Comparison of ENCODE assay signal across 13 mouse cellular contexts in genomic region chr8:123135806-123136205, GRCm38 (mm10). TPM values are rescaled to one million over a fixed set of nuclear protein-coding genes. Genes with fewer than 3 reads are reported as not detected.
A peak's percentile ranks its signal among the peaks of the same experiment; 100 is the strongest.
DNase-seq lines count a peak whose midpoint lies in the region; ATAC-seq lines count a peak whose summit lies in the region.
"Had no signal": no experiment of that assay in that cellular context is flagged by ENCODE, and none has a peak within 500 bp of the region (broad histone marks: within the 10 kb centered on the region; RNA-seq: fewer than 3 reads in every experiment).

No protein-coding gene starts in this region.

- H3K4me2 ChIP-seq in heart, embryonic 12.5 days, result no peak overlapping the region
- 0 out of 2 replicates have a peak overlapping the region, but pooled peaks have one; percentile 7 for H3K4me2 ChIP-seq in embryonic facial prominence, embryonic 14.5 days (ENCODE audit: low read depth, low read length)
- H3K4me2 ChIP-seq in hindbrain, embryonic 12.5 days (replicated peaks), result 0 out of 2 replicates have a peak overlapping the region, but pooled peaks have one; percentile 11
- peak overlapping the region; percentile 38 for H3K4me2 ChIP-seq in midbrain, embryonic 16.5 days (ENCODE audit: low read length)
- H3K4me2 ChIP-seq: limb, embryonic 13.5 days had no signal

- no peak overlapping the region for H3K4me3 ChIP-seq in heart, embryonic 12.5 days
- H3K4me3 ChIP-seq in embryonic facial prominence, embryonic 14.5 days (ENCODE audit: low read depth, low read length), result no peak overlapping the region
- no peak overlapping the region for H3K4me3 ChIP-seq in hindbrain, embryonic 12.5 days
- 0 out of 2 replicates have a peak overlapping the region, but pooled peaks have one; percentile 4 for H3K4me3 ChIP-seq in midbrain, embryonic 16.5 days (ENCODE audit: low read depth, low read length)
- H3K4me3 ChIP-seq: heart, embryonic 10.5 days; limb, embryonic 13.5 days had no signal

- no peak for ATAC-seq in heart, embryonic 12.5 days (ENCODE audit: insufficient number of reproducible peaks, low FRiP score)
- ATAC-seq in embryonic facial prominence, embryonic 14.5 days (ENCODE audit: low read depth), result no peak
- ATAC-seq in hindbrain, embryonic 12.5 days (ENCODE audit: low FRiP score), result peak; percentile 3; the same call in 1 of the 2 replicates
- ATAC-seq in midbrain, embryonic 16.5 days, result peak; percentile 34
- ATAC-seq: activated CD4-positive, CD25-positive, alpha-beta regulatory T cell, adult 4 months; lung, postnatal 0 days had no signal

- no peak for DNase-seq in heart, postnatal 4 days
- DNase-seq in embryonic facial prominence, embryonic 14.5 days (ENCODE audit: low spot score), result no peak
- no peak for DNase-seq in left cerebral cortex, postnatal 36 days (ENCODE audit: low spot score in 2 of 2)
- DNase-seq in adrenal gland, postnatal 14 days, result no peak
- no peak for DNase-seq in urinary bladder, postnatal 10 days (ENCODE audit: low spot score)

- H3K27ac ChIP-seq in heart, embryonic 12.5 days (ENCODE audit: poor library complexity, severe bottlenecking), result no peak overlapping the region
- H3K27ac ChIP-seq in embryonic facial prominence, embryonic 14.5 days (replicated peaks; ENCODE audit: low read depth, low read length), result no peak overlapping the region; the same call in 1 of the 2 replicates
- H3K27ac ChIP-seq in hindbrain, embryonic 12.5 days, result peak overlapping the region; percentile 53
- peak overlapping the region; percentile 86 for H3K27ac ChIP-seq in midbrain, embryonic 16.5 days (ENCODE audit: low read length)

- H3K9me3 ChIP-seq in heart, embryonic 12.5 days (replicated peaks), result peaks cover 3% of the 10 kb centered on the region; the same call in 1 of the 2 replicates
- peaks cover 3% of the 10 kb centered on the region; the same call in 1 of the 2 replicates for H3K9me3 ChIP-seq in embryonic facial prominence, embryonic 14.5 days (ENCODE audit: control insufficient read depth, low read length)
- no peaks in the 10 kb centered on the region for H3K9me3 ChIP-seq in hindbrain, embryonic 12.5 days (replicated peaks)
- H3K9me3 ChIP-seq in midbrain, embryonic 16.5 days (replicated peaks; ENCODE audit: control insufficient read depth, low read length, poor library complexity, severe bottlenecking), result no peaks in the 10 kb centered on the region
- H3K9me3 ChIP-seq: heart, embryonic 10.5 days had no signal

- H3K9ac ChIP-seq in heart, embryonic 12.5 days, result 0 out of 2 replicates have a peak overlapping the region, but pooled peaks have one; percentile 12
- peak overlapping the region; percentile 14; the same call in 1 of the 2 replicates for H3K9ac ChIP-seq in embryonic facial prominence, embryonic 14.5 days (ENCODE audit: low read depth, low read length)
- H3K9ac ChIP-seq in hindbrain, embryonic 12.5 days, result no peak overlapping the region
- 0 out of 2 replicates have a peak overlapping the region, but pooled peaks have one; percentile 32 for H3K9ac ChIP-seq in midbrain, embryonic 16.5 days (ENCODE audit: low read depth, low read length)
- H3K9ac ChIP-seq: limb, embryonic 13.5 days had no signal

- H3K36me3 ChIP-seq in heart, embryonic 12.5 days, result no peaks in the 10 kb centered on the region
- no peaks in the 10 kb centered on the region for H3K36me3 ChIP-seq in embryonic facial prominence, embryonic 14.5 days (ENCODE audit: control insufficient read depth, insufficient read depth, low read length)
- H3K36me3 ChIP-seq in hindbrain, embryonic 12.5 days, result no peaks in the 10 kb centered on the region
- H3K36me3 ChIP-seq in midbrain, embryonic 16.5 days (ENCODE audit: control insufficient read depth, insufficient read depth, low read length), result no peaks in the 10 kb centered on the region
- H3K36me3 ChIP-seq: heart, embryonic 10.5 days; limb, embryonic 13.5 days had no signal

- peaks cover 14% of the 10 kb centered on the region for H3K4me1 ChIP-seq in heart, embryonic 12.5 days (replicated peaks)
- H3K4me1 ChIP-seq in embryonic facial prominence, embryonic 14.5 days (ENCODE audit: control insufficient read depth, insufficient read depth, low read length), result peaks cover 21% of the 10 kb centered on the region
- peaks cover 25% of the 10 kb centered on the region for H3K4me1 ChIP-seq in hindbrain, embryonic 12.5 days
- peaks cover 18% of the 10 kb centered on the region for H3K4me1 ChIP-seq in midbrain, embryonic 16.5 days (ENCODE audit: control insufficient read depth, insufficient read depth, low read length)

- intact Hi-C loops in left cerebral cortex, postnatal 36 days (cut with DNase I), result no loop called here

- peaks cover 3% of the 10 kb centered on the region; the same call in 1 of the 2 replicates for H3K27me3 ChIP-seq in heart, embryonic 12.5 days (replicated peaks)
- no peaks in the 10 kb centered on the region for H3K27me3 ChIP-seq in embryonic facial prominence, embryonic 14.5 days (replicated peaks; ENCODE audit: control insufficient read depth, insufficient read depth, low read length)
- peaks cover 3% of the 10 kb centered on the region; the same call in 1 of the 2 replicates for H3K27me3 ChIP-seq in hindbrain, embryonic 12.5 days
- no peaks in the 10 kb centered on the region for H3K27me3 ChIP-seq in midbrain, embryonic 16.5 days (ENCODE audit: control insufficient read depth, insufficient read depth, low read depth, low read length)
- H3K27me3 ChIP-seq: limb, embryonic 13.5 days had no signal

- WGBS in heart, embryonic 12.5 days, result 47% methylated on average over 9 of the region's 9 CpGs
- 41% methylated on average over 9 of the region's 9 CpGs for WGBS in embryonic facial prominence, embryonic 14.5 days
- 46% methylated on average over 9 of the region's 9 CpGs for WGBS in hindbrain, embryonic 12.5 days
- 37% methylated on average over 9 of the region's 9 CpGs for WGBS in midbrain, embryonic 16.5 days

RNA-seq across cellular contexts. Expression of gene Cpne7, which starts 18.6 kb away (rescaled TPM):
- polyA plus RNA-seq in heart, embryonic 12.5 days (2016; fragmentation: Nextera tagmentation; extraction: Ambion mirVana), result 0.18 and 0.24 TPM in 2 replicates
- under 1 TPM; 0.14 to 0.16 TPM for total RNA-seq in heart, postnatal 4 days (2021)
- 1.4 and 2.0 TPM in 2 replicates for polyA plus RNA-seq in embryonic facial prominence, embryonic 14.5 days (2014; fragmentation: Nextera tagmentation; extraction: Ambion mirVana)
- polyA plus RNA-seq in hindbrain, embryonic 12.5 days (2016; fragmentation: Nextera tagmentation; extraction: Ambion mirVana), result 0.15 and 0.35 TPM in 2 replicates
- 10.1 and 17.1 TPM in 2 replicates for polyA plus RNA-seq in midbrain, embryonic 16.5 days (2015; fragmentation: Nextera tagmentation; extraction: Ambion mirVana)
- 10 to 100 TPM; 42.7 to 75.2 TPM for total RNA-seq in left cerebral cortex, postnatal 36 days (2021)
- total RNA-seq in adrenal gland, postnatal 14 days (2021), result 6.0 and 7.0 TPM in 2 replicates

RNA-seq across cellular contexts. Expression of gene Sult5a1, which starts 22.3 kb away (rescaled TPM):
- 5.4 and 5.8 TPM in 2 replicates for polyA plus RNA-seq in heart, embryonic 12.5 days (2016; fragmentation: Nextera tagmentation; extraction: Ambion mirVana)
- total RNA-seq in heart, postnatal 4 days (2021), result 1 to 10 TPM; 1.3 to 1.6 TPM
- 27.9 and 33.5 TPM in 2 replicates for polyA plus RNA-seq in embryonic facial prominence, embryonic 14.5 days (2014; fragmentation: Nextera tagmentation; extraction: Ambion mirVana)
- polyA plus RNA-seq in hindbrain, embryonic 12.5 days (2016; fragmentation: Nextera tagmentation; extraction: Ambion mirVana), result 8.1 and 9.7 TPM in 2 replicates
- polyA plus RNA-seq in midbrain, embryonic 16.5 days (2015; fragmentation: Nextera tagmentation; extraction: Ambion mirVana), result 0.40 and 0.42 TPM in 2 replicates
- not detected for total RNA-seq in left cerebral cortex, postnatal 36 days (2021)
- 8.8 and 10.1 TPM in 2 replicates for total RNA-seq in adrenal gland, postnatal 14 days (2021)
- polyA plus RNA-seq: activated CD4-positive, CD25-positive, alpha-beta regulatory T cell, adult 4 months; G1E had no signal

RNA-seq across cellular contexts. Expression of gene Rpl13, which starts 33.7 kb away (rescaled TPM):
- polyA plus RNA-seq in heart, embryonic 12.5 days (2016; fragmentation: Nextera tagmentation; extraction: Ambion mirVana), result 1,041 and 1,045 TPM in 2 replicates
- 100 to 1,000 TPM; 641 to 660 TPM for total RNA-seq in heart, postnatal 4 days (2021)
- 1,761 and 1,789 TPM in 2 replicates for polyA plus RNA-seq in embryonic facial prominence, embryonic 14.5 days (2014; fragmentation: Nextera tagmentation; extraction: Ambion mirVana)
- 1,018 and 1,026 TPM in 2 replicates for polyA plus RNA-seq in hindbrain, embryonic 12.5 days (2016; fragmentation: Nextera tagmentation; extraction: Ambion mirVana)
- polyA plus RNA-seq in midbrain, embryonic 16.5 days (2015; fragmentation: Nextera tagmentation; extraction: Ambion mirVana), result 639 and 669 TPM in 2 replicates
- 100 to 1,000 TPM; 350 to 427 TPM for total RNA-seq in left cerebral cortex, postnatal 36 days (2021)
- total RNA-seq in adrenal gland, postnatal 14 days (2021), result 587 and 646 TPM in 2 replicates

RNA-seq across cellular contexts. Expression of gene Dpep1, which starts 50.2 kb away (rescaled TPM):
- 2.5 and 2.8 TPM in 2 replicates for polyA plus RNA-seq in heart, embryonic 12.5 days (2016; fragmentation: Nextera tagmentation; extraction: Ambion mirVana)
- 10 to 100 TPM in 1 of 2 experiments, 1 to 10 TPM in 1; 7.5 to 11.6 TPM for total RNA-seq in heart, postnatal 4 days (2021)
- polyA plus RNA-seq in embryonic facial prominence, embryonic 14.5 days (2014; fragmentation: Nextera tagmentation; extraction: Ambion mirVana), result 7.0 and 9.2 TPM in 2 replicates
- polyA plus RNA-seq in hindbrain, embryonic 12.5 days (2016; fragmentation: Nextera tagmentation; extraction: Ambion mirVana), result 0.35 and 0.36 TPM in 2 replicates
- polyA plus RNA-seq in midbrain, embryonic 16.5 days (2015; fragmentation: Nextera tagmentation; extraction: Ambion mirVana), result 0.14 and 0.40 TPM in 2 replicates
- not detected for total RNA-seq in left cerebral cortex, postnatal 36 days (2021)
- 33.6 and 54.6 TPM in 2 replicates for total RNA-seq in adrenal gland, postnatal 14 days (2021)
- polyA plus RNA-seq: activated CD4-positive, CD25-positive, alpha-beta regulatory T cell, adult 4 months; G1E had no signal

Comparison
In these comparisons a context has a peak if more than half of its experiments do, and no peak if none do; other contexts are left out.
1. ATAC-seq: peak in hindbrain, embryonic 12.5 days (single experiment) and midbrain, embryonic 16.5 days (single experiment); none in heart, embryonic 12.5 days (single experiment) and embryonic facial prominence, embryonic 14.5 days (single experiment).
2. H3K27ac ChIP-seq: peak in hindbrain, embryonic 12.5 days (single experiment) and midbrain, embryonic 16.5 days (single experiment); none in heart, embryonic 12.5 days (single experiment) and embryonic facial prominence, embryonic 14.5 days (single experiment).